Mouse (Mus musculus) cortical plate, adult 2 months (tissue): ENCODE results near the gene Ush1g.

Experiments used
- CTCF ChIP-seq: fragments of 200-500 bp; IDR thresholded peaks from 2 replicates; pipeline ENCODE4 v1.5.1; 2011; ENCODE audit warnings: mild to moderate bottlenecking, control low read depth, low read length; ENCODE audit not compliant: insufficient read depth; ENCODE audit errors: extremely low read depth
- POLR2A ChIP-seq: fragments of 200-500 bp; IDR thresholded peaks from 2 replicates; pipeline ENCODE4 v1.6.1; 2011; ENCODE audit warnings: mild to moderate bottlenecking, low read length, control low read depth; ENCODE audit not compliant: insufficient read depth; ENCODE audit errors: extremely low read depth

DNA sequence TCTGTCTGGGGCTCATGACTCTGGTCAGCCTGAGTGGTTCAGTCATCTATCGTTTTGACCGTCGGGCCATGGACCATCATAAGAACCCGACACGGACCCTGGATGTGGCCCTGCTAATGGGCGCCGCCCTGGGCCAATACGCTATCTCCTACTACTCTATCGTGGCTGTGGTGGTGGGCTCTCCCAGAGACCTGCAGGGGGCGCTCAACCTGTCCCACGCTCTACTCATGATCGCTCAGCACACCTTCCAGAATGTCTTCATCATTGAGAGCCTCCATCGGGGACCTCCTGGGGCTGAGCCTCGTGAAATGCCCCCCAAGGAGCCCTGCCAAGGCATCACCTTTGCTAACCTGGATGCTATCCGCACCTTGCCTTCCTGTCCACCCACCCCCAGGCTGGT is 7.5 kb upstream of the Ush1g start:
- TF ChIP-seq CTCF (no peak), POLR2A (no peak)
